8 mouse cellular contexts compared by ENCODE assay signal in the genomic region with DNA sequence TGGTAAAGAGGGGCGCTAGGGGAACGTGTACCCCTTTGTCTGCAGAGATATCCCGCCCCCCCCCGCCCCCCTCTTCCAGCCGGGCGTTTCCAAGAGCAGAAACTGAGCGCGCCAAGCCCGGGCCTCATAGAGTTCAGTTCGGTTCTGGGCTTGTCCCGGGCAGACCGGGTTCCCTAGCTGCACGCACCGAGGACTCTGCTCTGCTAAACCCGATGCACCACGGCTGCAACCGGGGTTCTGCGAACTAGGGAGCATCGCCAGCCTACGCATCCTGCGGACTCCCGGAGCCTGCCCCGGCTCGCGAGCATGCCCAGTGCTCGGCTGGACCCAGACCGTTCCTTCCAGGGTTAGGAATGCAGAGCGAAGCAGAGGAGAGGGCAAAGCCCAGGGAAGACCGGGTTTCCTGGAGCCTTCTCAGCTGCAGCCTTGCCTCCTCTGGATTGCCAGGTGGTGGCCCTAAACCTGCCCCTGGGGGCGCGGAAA. TPM values are rescaled to one million over a fixed set of nuclear protein-coding genes. Genes with fewer than 3 reads are reported as not detected.
DNase-seq lines count a peak whose midpoint lies in the region; ATAC-seq lines count a peak whose summit lies in the region.

No protein-coding gene starts in this region.

- DNase-seq in kidney, postnatal 10 days: peak; percentile 53
- no peak for DNase-seq in kidney, adult 11 months
- peak; percentile 74 to 81 for DNase-seq in cerebellum, postnatal 14 days
- peak; percentile 56 to 61 for DNase-seq in frontal cortex, postnatal 25 days (ENCODE audit: low spot score in 2 of 2)
- peak; percentile 36 for DNase-seq in layer of hippocampus, adult 9-11 months
- DNase-seq in lung, postnatal 14 days: peak; percentile 5
- peak; percentile 67 for DNase-seq in right cerebral cortex, postnatal 4 days

- ATAC-seq in megakaryocyte-erythroid progenitor cell, adult 5-6 weeks (replicated peaks; ENCODE audit: low FRiP score, low TSS enrichment, poor library complexity, severe bottlenecking): no peak

RNA-seq across cellular contexts. Expression of gene Tenm2, which starts 0.9 kb away (rescaled TPM):
- not detected in 2 replicates for total RNA-seq in megakaryocyte-erythroid progenitor cell, adult 5-6 weeks (2014; fragmentation: Nextera tagmentation)
- not detected in 2 replicates for total RNA-seq in megakaryocyte-erythroid progenitor cell, adult 5-6 weeks (2017)
